Mouse (Mus musculus): Measurements from ENCODE around the gene D130052B06Rik. TPM values are rescaled to one million over a fixed set of nuclear protein-coding genes. Genes with fewer than 3 reads are reported as not detected.
A peak's percentile ranks its signal among the peaks of the same experiment; 100 is the strongest.

D130052B06Rik gene
- polyA plus RNA-seq (2014; fragmentation: Nextera tagmentation; extraction: Ambion mirVana), result not detected in 2 replicates

- H3K36me3 ChIP-seq (ENCODE audit: control insufficient read depth, insufficient read depth, low read length), result no peaks in the 10 kb centered on the region
- H3K4me3 ChIP-seq (ENCODE audit: low read length), result no peak within 1 kb of the TSS
- no peaks in the 10 kb centered on the region for H3K4me1 ChIP-seq (ENCODE audit: control insufficient read depth, insufficient read depth, low read length)
- H3K4me2 ChIP-seq (replicated peaks; ENCODE audit: low read depth, low read length), result no peak within 1 kb of the TSS
- no peaks in the 10 kb centered on the region for H3K27me3 ChIP-seq (ENCODE audit: control insufficient read depth, insufficient read depth, low read length)
- no peak for ATAC-seq (ENCODE audit: low FRiP score, low TSS enrichment)
- no peaks in the 10 kb centered on the region for H3K9me3 ChIP-seq (ENCODE audit: control insufficient read depth, low read length)
- H3K9ac ChIP-seq (ENCODE audit: low read depth, low read length), result no peak within 1 kb of the TSS
- WGBS, result 71% methylated on average over 4 of the region's 4 CpGs
- H3K27ac ChIP-seq (ENCODE audit: low read depth, low read length), result no peak within 1 kb of the TSS
Observed at GRCm38 (mm10) chr11:33598986-33599385, at the start of gene D130052B06Rik. Gene D130052B06Rik, plus strand, starts transcription at chr11:33599302.

DNA sequence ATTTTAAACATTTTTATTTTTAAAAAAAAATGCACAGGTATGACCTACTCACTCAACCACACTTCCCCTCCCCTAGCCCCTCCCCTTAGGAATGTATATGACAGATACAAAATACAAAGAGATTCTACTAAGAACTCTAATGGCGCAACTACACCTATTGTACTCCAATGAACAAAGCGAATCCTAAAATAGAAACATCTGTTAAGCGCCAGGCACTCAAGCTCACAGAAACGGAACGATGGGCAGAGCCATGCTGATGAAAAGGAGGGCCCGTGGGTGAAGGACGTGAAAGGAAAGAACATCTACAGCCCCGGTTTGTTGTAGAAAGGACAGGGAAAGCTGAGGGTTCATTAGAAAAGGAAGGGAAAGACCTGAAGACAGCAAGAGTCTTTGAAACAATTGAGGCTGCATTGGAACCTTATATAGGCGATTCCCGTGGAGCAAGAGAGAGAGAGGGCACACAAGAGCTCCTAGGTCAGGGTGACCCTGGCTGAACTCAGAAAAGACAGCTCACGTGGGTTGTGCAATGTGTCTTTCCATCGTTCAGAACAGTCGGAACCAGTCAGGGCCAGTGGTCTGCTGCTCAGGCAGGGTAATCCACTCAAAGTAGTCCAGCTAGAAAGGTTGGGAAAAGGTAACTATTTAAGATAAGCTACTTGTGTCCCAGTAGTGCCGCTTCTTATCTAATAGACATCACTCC is 48.1 kb upstream of the D130052B06Rik start:
- 77% methylated on average over 14 of the region's 14 CpGs for WGBS
- ATAC-seq (ENCODE audit: low FRiP score, low TSS enrichment), result no peak
- H3K27me3 ChIP-seq (ENCODE audit: control insufficient read depth, insufficient read depth, low read length), result no peaks in the 10 kb centered on the region

DNA sequence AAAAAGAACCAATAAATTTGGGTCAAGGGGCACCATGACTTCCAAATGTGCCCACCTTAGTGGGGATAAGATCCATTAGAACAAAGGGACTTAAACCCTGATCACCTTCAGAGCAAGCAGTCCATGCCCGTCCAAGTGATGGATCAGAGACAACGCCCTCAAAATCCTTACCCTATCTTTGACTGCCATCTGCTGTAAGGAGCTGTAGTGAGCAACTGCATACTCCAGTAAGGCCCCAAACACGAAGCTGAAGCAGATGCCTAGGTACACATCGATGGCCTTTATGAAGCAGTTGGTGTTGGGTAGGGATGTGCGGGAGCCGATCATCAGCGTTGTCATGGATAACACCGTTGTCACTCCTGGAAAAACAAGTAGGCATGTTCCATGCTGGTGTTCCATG is 45.0 kb upstream of the D130052B06Rik start:
- Histone ChIP-seq H3K4me2 (replicated peaks; ENCODE audit: low read depth, low read length) (no peak overlapping the region), H3K9ac (ENCODE audit: low read depth, low read length) (no peak overlapping the region), H3K36me3 (ENCODE audit: control insufficient read depth, insufficient read depth, low read length) (no peaks in the 10 kb centered on the region), H3K9me3 (ENCODE audit: control insufficient read depth, low read length) (no peaks in the 10 kb centered on the region), H3K4me1 (ENCODE audit: control insufficient read depth, insufficient read depth, low read length) (no peaks in the 10 kb centered on the region), H3K4me3 (ENCODE audit: low read length) (no peak overlapping the region), H3K27ac (ENCODE audit: low read depth, low read length) (no peak overlapping the region), H3K27me3 (ENCODE audit: control insufficient read depth, insufficient read depth, low read length) (no peaks in the 10 kb centered on the region)
- 79% methylated on average over 8 of the region's 8 CpGs for WGBS
- no peak for ATAC-seq (ENCODE audit: low FRiP score, low TSS enrichment)

More for the DNA sequence above, 48.1 kb upstream of the D130052B06Rik start:
- no peaks in the 10 kb centered on the region for H3K9me3 ChIP-seq (ENCODE audit: control insufficient read depth, low read length)
- no peaks in the 10 kb centered on the region for H3K4me1 ChIP-seq (ENCODE audit: control insufficient read depth, insufficient read depth, low read length)
- H3K36me3 ChIP-seq (ENCODE audit: control insufficient read depth, insufficient read depth, low read length), result no peaks in the 10 kb centered on the region
- no peak overlapping the region for H3K4me3 ChIP-seq (ENCODE audit: low read length)
- no peak overlapping the region for H3K27ac ChIP-seq (ENCODE audit: low read depth, low read length)
- no peak overlapping the region for H3K4me2 ChIP-seq (replicated peaks; ENCODE audit: low read depth, low read length)
- no peak overlapping the region for H3K9ac ChIP-seq (ENCODE audit: low read depth, low read length)

DNA sequence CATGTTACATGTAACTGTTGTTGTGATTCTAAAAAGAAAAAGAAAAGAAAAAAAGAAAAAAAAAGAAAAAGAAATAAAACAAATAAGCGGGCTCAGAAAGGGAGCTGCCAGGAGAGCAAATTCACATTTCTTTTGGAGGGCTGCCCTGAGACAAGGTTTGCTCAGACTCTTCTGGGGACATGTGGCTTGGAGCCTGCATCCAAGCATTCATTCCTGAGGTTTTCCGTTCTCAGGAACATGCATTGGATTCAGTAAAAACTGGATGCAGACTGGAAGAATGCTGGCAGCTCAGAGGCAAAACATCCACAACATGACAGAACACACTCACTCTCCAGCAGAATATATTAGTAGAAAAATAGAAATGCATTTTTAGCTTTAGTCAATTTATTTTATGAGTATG is 35.2 kb upstream of the D130052B06Rik start:
- WGBS, result 92% methylated on average over 2 of the region's 2 CpGs
- ATAC-seq (ENCODE audit: low FRiP score, low TSS enrichment), result no peak
- Histone ChIP-seq H3K9me3 (ENCODE audit: control insufficient read depth, low read length) (no peaks in the 10 kb centered on the region), H3K27ac (ENCODE audit: low read depth, low read length) (no peak overlapping the region), H3K27me3 (ENCODE audit: control insufficient read depth, insufficient read depth, low read length) (no peaks in the 10 kb centered on the region), H3K4me1 (ENCODE audit: control insufficient read depth, insufficient read depth, low read length) (no peaks in the 10 kb centered on the region), H3K4me2 (replicated peaks; ENCODE audit: low read depth, low read length) (no peak overlapping the region), H3K36me3 (ENCODE audit: control insufficient read depth, insufficient read depth, low read length) (no peaks in the 10 kb centered on the region), H3K4me3 (ENCODE audit: low read length) (no peak overlapping the region), H3K9ac (ENCODE audit: low read depth, low read length) (no peak overlapping the region)

DNA sequence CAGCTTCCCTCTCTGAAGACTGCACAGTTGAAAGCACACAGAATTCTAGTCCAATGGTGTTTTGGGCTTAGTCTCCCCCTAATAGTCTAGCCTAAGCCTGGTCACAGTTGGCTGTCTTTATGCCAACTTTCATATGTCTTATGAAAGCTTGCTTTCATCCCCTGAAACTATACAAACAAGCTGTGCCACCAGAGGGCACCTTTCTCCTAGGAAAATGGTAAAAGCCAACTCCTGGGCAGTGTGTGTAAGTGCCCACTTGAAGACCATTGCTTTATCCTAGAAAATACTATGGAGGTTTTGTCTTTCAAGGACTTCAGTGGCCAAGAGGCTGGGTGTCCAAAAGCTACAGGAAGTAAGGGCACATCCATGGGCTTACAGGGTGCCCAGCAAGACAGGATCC is 28.7 kb upstream of the D130052B06Rik start:
- no peak overlapping the region for H3K9ac ChIP-seq (ENCODE audit: low read depth, low read length)
- no peaks in the 10 kb centered on the region for H3K36me3 ChIP-seq (ENCODE audit: control insufficient read depth, insufficient read depth, low read length)
- H3K9me3 ChIP-seq (ENCODE audit: control insufficient read depth, low read length), result no peaks in the 10 kb centered on the region
- ATAC-seq (ENCODE audit: low FRiP score, low TSS enrichment), result no peak
- H3K27ac ChIP-seq (ENCODE audit: low read depth, low read length), result no peak overlapping the region
- H3K27me3 ChIP-seq (ENCODE audit: control insufficient read depth, insufficient read depth, low read length), result no peaks in the 10 kb centered on the region
- no peak overlapping the region for H3K4me3 ChIP-seq (ENCODE audit: low read length)
- H3K4me2 ChIP-seq (replicated peaks; ENCODE audit: low read depth, low read length), result no peak overlapping the region
- no peaks in the 10 kb centered on the region for H3K4me1 ChIP-seq (ENCODE audit: control insufficient read depth, insufficient read depth, low read length)

- H3K27ac ChIP-seq (ENCODE audit: low read depth, low read length), result no peak overlapping the region
- H3K36me3 ChIP-seq (ENCODE audit: control insufficient read depth, insufficient read depth, low read length), result no peaks in the 10 kb centered on the region
- H3K9ac ChIP-seq (ENCODE audit: low read depth, low read length), result no peak overlapping the region
- ATAC-seq (ENCODE audit: low FRiP score, low TSS enrichment), result no peak
- WGBS, result 81% methylated on average over 3 of the region's 3 CpGs
- H3K27me3 ChIP-seq (ENCODE audit: control insufficient read depth, insufficient read depth, low read length), result no peaks in the 10 kb centered on the region
- no peaks in the 10 kb centered on the region for H3K9me3 ChIP-seq (ENCODE audit: control insufficient read depth, low read length)
- H3K4me1 ChIP-seq (ENCODE audit: control insufficient read depth, insufficient read depth, low read length), result no peaks in the 10 kb centered on the region
- H3K4me3 ChIP-seq (ENCODE audit: low read length), result no peak overlapping the region
- no peak overlapping the region for H3K4me2 ChIP-seq (replicated peaks; ENCODE audit: low read depth, low read length)
Observed at GRCm38 (mm10) chr11:33574944-33575343, 24.2 kb upstream of the D130052B06Rik start.

DNA sequence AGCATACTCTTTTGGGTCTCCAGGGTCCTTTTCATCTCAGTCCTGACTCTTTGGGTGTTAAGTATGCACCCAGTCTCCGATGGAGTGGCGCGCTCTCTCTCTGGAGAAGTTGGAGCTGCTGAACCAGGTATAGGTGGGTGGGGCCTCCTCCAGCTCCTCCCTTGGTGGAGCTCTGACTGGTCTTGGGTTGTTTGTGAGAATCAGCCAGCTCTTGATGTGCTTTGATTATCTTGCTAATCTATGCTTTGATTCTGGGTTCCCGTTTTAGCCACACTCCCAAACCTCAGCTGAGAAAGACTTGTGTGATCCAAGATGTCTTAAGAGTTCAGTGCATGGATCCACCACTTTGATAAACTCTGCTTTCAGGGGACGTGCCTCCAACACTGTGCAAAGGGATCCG is 20.2 kb upstream of the D130052B06Rik start, which contains the start of gene Gabrp:
Gene Gabrp, minus strand, starts transcription at position 101 of the 400 bp plus-strand sequence.
- H3K4me2 ChIP-seq (replicated peaks; ENCODE audit: low read depth, low read length), result no peak within 1 kb of the TSS
- no peak within 1 kb of the TSS for H3K27ac ChIP-seq (ENCODE audit: low read depth, low read length)
- H3K4me3 ChIP-seq (ENCODE audit: low read length), result no peak within 1 kb of the TSS
- no peak for ATAC-seq (ENCODE audit: low FRiP score, low TSS enrichment)
- 58% methylated on average over 6 of the region's 6 CpGs for WGBS
- no peaks in the 10 kb centered on the region for H3K36me3 ChIP-seq (ENCODE audit: control insufficient read depth, insufficient read depth, low read length)
- H3K9me3 ChIP-seq (ENCODE audit: control insufficient read depth, low read length), result no peaks in the 10 kb centered on the region
- H3K9ac ChIP-seq (ENCODE audit: low read depth, low read length), result no peak within 1 kb of the TSS
- H3K4me1 ChIP-seq (ENCODE audit: control insufficient read depth, insufficient read depth, low read length), result no peaks in the 10 kb centered on the region
- no peaks in the 10 kb centered on the region for H3K27me3 ChIP-seq (ENCODE audit: control insufficient read depth, insufficient read depth, low read length)

- WGBS, result 50% methylated on average over 3 of the region's 3 CpGs
- H3K9ac ChIP-seq (ENCODE audit: low read depth, low read length), result no peak overlapping the region
- H3K4me2 ChIP-seq (replicated peaks; ENCODE audit: low read depth, low read length), result no peak overlapping the region
- no peaks in the 10 kb centered on the region for H3K27me3 ChIP-seq (ENCODE audit: control insufficient read depth, insufficient read depth, low read length)
- H3K27ac ChIP-seq (ENCODE audit: low read depth, low read length), result no peak overlapping the region
- no peaks in the 10 kb centered on the region for H3K36me3 ChIP-seq (ENCODE audit: control insufficient read depth, insufficient read depth, low read length)
- H3K9me3 ChIP-seq (ENCODE audit: control insufficient read depth, low read length), result no peaks in the 10 kb centered on the region
- ATAC-seq (ENCODE audit: low FRiP score, low TSS enrichment), result no peak
- no peaks in the 10 kb centered on the region for H3K4me1 ChIP-seq (ENCODE audit: control insufficient read depth, insufficient read depth, low read length)
- H3K4me3 ChIP-seq (ENCODE audit: low read length), result no peak overlapping the region
Observed at GRCm38 (mm10) chr11:33579621-33580020, 19.5 kb upstream of the D130052B06Rik start.

- Histone ChIP-seq H3K27me3 (ENCODE audit: control insufficient read depth, insufficient read depth, low read length) (no peaks in the 10 kb centered on the region), H3K4me1 (ENCODE audit: control insufficient read depth, insufficient read depth, low read length) (0 out of 2 replicates have a peak, but pooled peaks cover 2% of the 10 kb centered on the region), H3K9ac (ENCODE audit: low read depth, low read length) (no peak overlapping the region), H3K36me3 (ENCODE audit: control insufficient read depth, insufficient read depth, low read length) (no peaks in the 10 kb centered on the region), H3K4me2 (replicated peaks; ENCODE audit: low read depth, low read length) (no peak overlapping the region), H3K9me3 (ENCODE audit: control insufficient read depth, low read length) (no peaks in the 10 kb centered on the region), H3K4me3 (ENCODE audit: low read length) (no peak overlapping the region), H3K27ac (ENCODE audit: low read depth, low read length) (no peak overlapping the region)
- peak; percentile 48; the same call in 1 of the 2 replicates for ATAC-seq (ENCODE audit: low FRiP score, low TSS enrichment)
- WGBS, result 25% methylated on average over 6 of the region's 6 CpGs
Observed at GRCm38 (mm10) chr11:33586614-33587013, 12.5 kb upstream of the D130052B06Rik start.
